Mouse (Mus musculus) heart, embryonic 15.5 days (tissue): ENCODE measurements at regions not wholly inside any gene's neighbourhood (a gene's known extent, or its start where the extent isn't known, plus 50 kb on each side); places are given as distances from the start of the nearest gene placed in this dataset.

Experiments
- ATAC-seq: fragments of 200-750 bp; cut with Nextera tagmentation; replicated peaks from 2 replicates; pipeline ENCODE4 v1.8.0; 2017; ENCODE audit warnings: low read depth, moderate TSS enrichment; ENCODE audit not compliant: insufficient number of reproducible peaks, insufficient read depth, low FRiP score
- H3K27ac ChIP-seq: fragments of 300-500 bp; sonication (generic); 2 replicates; pipeline ENCODE4 v1.5.1; 2015; ENCODE audit warnings: mild to moderate bottlenecking, inconsistent platforms
- H3K27me3 ChIP-seq: fragments of 300-500 bp; sonication (generic); 2 replicates; pipeline ENCODE4 v1.6.1; 2015; ENCODE audit warnings: inconsistent platforms
- H3K36me3 ChIP-seq: fragments of 300-500 bp; sonication (generic); 2 replicates; pipeline ENCODE4 v1.6.1; 2015; ENCODE audit warnings: mild to moderate bottlenecking, inconsistent platforms
- H3K4me1 ChIP-seq: fragments of 300-500 bp; sonication (generic); replicated peaks from 2 replicates; pipeline ENCODE4 v1.6.1; 2015; ENCODE audit warnings: inconsistent platforms
- H3K4me2 ChIP-seq: fragments of 300-500 bp; sonication (generic); 2 replicates; pipeline ENCODE4 v1.6.1; 2015; ENCODE audit warnings: inconsistent platforms, mild to moderate bottlenecking, moderate library complexity
- H3K4me3 ChIP-seq: fragments of 300-500 bp; sonication (generic); 2 replicates; pipeline ENCODE4 v1.5.1; 2015; ENCODE audit warnings: mild to moderate bottlenecking, inconsistent platforms
- H3K9ac ChIP-seq: fragments of 300-500 bp; sonication (generic); 2 replicates; pipeline ENCODE4 v1.6.1; 2015; ENCODE audit warnings: mild to moderate bottlenecking, inconsistent platforms
- H3K9me3 ChIP-seq: fragments of 300-500 bp; sonication (generic); replicated peaks from 2 replicates; pipeline ENCODE4 v1.6.1; 2016; ENCODE audit warnings: inconsistent platforms
- WGBS: fragments of 180-500 bp; shearing (Covaris S2); methylation state at CpG from one replicate; pipeline ENCODE4 v1.1.7; 2015; ENCODE audit warnings: mixed read lengths; 5-methylcytosine and 5-hydroxymethylcytosine counted together

DNA sequence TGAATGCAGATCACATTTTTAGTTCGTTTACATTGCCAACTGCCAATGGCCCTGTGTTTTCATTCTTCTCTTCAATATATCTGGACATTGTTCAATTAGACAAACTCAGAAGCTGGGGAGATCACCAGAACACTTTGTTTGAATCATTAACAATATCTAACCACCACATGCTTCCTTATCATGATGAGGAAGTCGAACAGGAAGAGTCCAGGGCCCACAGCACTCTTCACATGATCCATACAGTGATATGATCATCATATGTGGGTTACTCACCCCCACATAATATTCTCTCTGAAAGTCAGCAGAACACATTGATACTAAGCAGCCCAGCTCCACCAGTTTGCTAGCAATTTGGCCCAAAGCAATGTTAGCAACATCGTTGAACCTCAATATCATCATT, 71.0 kb upstream of the Kit start:
- Histone ChIP-seq H3K27ac (no peak overlapping the region), H3K4me3 (no peak overlapping the region), H3K9ac (no peak overlapping the region), H3K27me3 (no peaks in the 10 kb centered on the region), H3K4me2 (no peak overlapping the region), H3K36me3 (no peaks in the 10 kb centered on the region), H3K9me3 (no peaks in the 10 kb centered on the region), H3K4me1 (no peaks in the 10 kb centered on the region)
- ATAC-seq = no peak
- 75% methylated on average over 3 of the region's 3 CpGs for WGBS

DNA sequence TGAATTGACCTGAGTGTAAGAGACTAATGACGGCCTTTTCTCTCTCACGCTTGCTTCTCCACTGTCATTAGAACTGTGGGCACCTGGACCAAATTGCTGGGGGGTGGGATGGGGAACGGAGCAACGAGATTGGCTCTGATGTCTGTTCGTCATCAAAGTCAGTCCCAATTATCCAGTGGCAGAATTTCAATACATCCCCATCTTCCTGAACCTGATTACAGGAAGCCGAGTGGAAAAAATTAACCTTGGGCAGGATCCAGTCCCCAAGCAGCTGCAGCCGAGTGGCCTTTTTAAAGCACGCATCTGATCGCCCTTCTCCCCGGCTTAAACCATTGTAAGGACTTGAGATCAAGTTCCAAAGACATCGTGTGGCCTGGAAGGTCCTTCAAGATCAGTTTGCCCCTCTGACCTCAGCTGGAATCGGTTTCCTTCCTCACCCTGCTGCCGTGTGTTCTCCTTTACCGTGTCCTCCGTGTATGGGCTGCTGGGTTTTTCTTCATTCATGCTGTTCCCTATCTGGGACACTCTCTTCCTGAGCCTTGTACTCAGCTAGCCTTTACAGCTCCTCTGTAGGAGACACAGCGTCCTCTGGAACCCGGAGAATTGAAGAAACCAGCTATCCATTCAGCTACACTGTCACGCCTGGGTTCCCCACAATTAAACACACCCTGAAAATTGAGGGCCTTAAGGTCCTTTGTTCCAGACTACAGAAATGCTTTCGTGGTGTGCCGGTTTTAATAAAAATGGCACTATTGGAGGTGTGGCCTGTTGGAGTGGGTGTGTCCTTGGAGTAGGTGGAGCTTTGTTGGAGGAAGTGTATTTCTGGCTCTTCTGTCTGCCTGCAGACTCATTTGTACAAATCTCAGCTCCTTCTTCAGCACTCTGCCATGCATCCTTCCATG, 61.9 kb upstream of the Kit start:
- no peak overlapping the region for H3K27ac ChIP-seq
- no peaks in the 10 kb centered on the region for H3K36me3 ChIP-seq
- H3K4me1 ChIP-seq = no peaks in the 10 kb centered on the region
- H3K9ac ChIP-seq = no peak overlapping the region
- H3K4me3 ChIP-seq = no peak overlapping the region
- no peak overlapping the region for H3K4me2 ChIP-seq
- WGBS = 81% methylated on average over 20 of the region's 20 CpGs
- ATAC-seq = no peak
- H3K9me3 ChIP-seq = no peaks in the 10 kb centered on the region
- no peaks in the 10 kb centered on the region for H3K27me3 ChIP-seq

DNA sequence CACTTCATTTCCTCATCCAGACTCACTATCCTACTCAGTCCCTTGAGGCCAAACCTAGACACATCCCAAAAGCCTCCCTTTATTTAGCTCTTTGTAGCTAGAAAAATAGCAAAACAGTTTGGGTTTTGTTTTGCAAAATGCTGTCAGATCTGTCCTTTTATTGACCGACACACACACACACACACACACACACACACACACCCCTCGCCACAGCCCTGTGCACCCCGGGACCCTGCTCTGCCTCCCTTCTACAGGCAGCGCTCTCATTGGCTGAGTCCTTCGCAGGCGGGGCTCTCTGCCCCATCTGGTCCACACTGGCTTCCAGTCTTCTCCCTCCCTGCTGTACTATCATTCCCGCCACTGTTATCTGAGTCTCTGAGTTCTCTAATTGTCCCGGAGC, 56.5 kb upstream of the Kit start:
- Histone ChIP-seq H3K27me3 (no peaks in the 10 kb centered on the region), H3K27ac (no peak overlapping the region), H3K4me2 (no peak overlapping the region), H3K9me3 (no peaks in the 10 kb centered on the region), H3K4me3 (no peak overlapping the region), H3K4me1 (no peaks in the 10 kb centered on the region), H3K9ac (no peak overlapping the region), H3K36me3 (no peaks in the 10 kb centered on the region)
- no peak for ATAC-seq
- 44% methylated on average over 8 of the region's 8 CpGs for WGBS

DNA sequence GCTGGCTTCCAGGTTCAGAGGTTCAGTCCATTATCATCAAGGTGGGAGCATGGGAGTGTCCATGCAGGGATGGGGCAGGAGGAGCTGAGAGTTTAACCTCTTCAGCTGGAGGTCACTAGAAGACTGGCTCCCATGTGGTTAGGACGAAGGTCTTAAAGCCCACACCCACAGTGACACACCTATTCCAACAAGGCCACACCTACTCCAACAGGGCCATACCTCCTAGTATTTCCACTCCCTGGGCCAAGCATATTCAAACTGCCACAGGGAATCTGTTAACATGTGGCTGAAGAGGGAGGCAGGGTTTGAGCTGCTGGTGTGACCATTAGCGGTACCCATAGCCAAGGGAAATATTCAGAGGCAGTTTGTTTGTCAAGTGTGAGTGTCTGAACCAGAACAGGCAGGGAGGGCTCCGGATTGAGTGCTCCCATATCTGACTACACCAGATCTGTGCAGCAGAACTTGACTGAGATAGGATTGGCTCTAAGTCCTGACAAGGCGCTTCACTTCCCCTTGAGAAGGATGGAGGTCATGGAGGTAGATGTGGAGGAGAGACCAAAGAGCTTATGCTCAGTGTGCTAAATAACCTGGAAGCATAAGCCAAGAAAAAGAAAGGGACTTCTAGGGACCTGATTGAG, 51.6 kb upstream of the Kit start:
- H3K4me1 ChIP-seq = no peaks in the 10 kb centered on the region
- H3K9me3 ChIP-seq = no peaks in the 10 kb centered on the region
- ATAC-seq = no peak
- no peak overlapping the region for H3K4me3 ChIP-seq
- no peak overlapping the region for H3K4me2 ChIP-seq
- H3K27me3 ChIP-seq = no peaks in the 10 kb centered on the region
- H3K36me3 ChIP-seq = no peaks in the 10 kb centered on the region
- no peak overlapping the region for H3K9ac ChIP-seq
- 88% methylated on average over 4 of the region's 4 CpGs for WGBS
- no peak overlapping the region for H3K27ac ChIP-seq
